Mouse (Mus musculus): ENCODE measurements around the gene Rab43. TPM values are rescaled to one million over a fixed set of nuclear protein-coding genes. Genes with fewer than 3 reads are reported as not detected.
"Not testable (repeated sequence)": the region's sequence is repeated elsewhere in the genome, so short reads cannot be mapped to it uniquely, and the experiment has no call there.

Gene Rab43
- total RNA-seq, 4 experiments from 2014 or later: 3.6 to 5.4 (median 4.5) TPM

- DNase-seq (ENCODE audit: low spot score in 2 of 2): peak in 1 of 2 experiments; percentile 21
Measured at GRCm38 (mm10) chr6:87787108-87787890, 24.7 kb downstream of the Rab43 start.

GRCm38 (mm10) chr6:87786621-87787020 is 25.3 kb downstream of the Rab43 start:
- no peak for DNase-seq (ENCODE audit: low spot score in 2 of 2)

GRCm38 (mm10) chr6:87784033-87784432 is 27.9 kb downstream of the Rab43 start:
- no peak for DNase-seq (ENCODE audit: low spot score in 2 of 2)

- DNase-seq (ENCODE audit: low spot score in 2 of 2): no peak
Measured at GRCm38 (mm10) chr6:87780546-87781301, 31.2 kb downstream of the Rab43 start.

- DNase-seq (ENCODE audit: low spot score in 2 of 2): no peak
Measured at GRCm38 (mm10) chr6:87779174-87780165, 32.5 kb downstream of the Rab43 start.

GRCm38 (mm10) chr6:87778294-87779173 is 33.4 kb downstream of the Rab43 start:
- DNase-seq (ENCODE audit: low spot score in 2 of 2): no peak

- no peak for DNase-seq (ENCODE audit: low spot score in 2 of 2)
Measured at GRCm38 (mm10) chr6:87777842-87778241, 34.1 kb downstream of the Rab43 start, which contains the start of gene Gp9. Gene Gp9, plus strand, starts transcription at chr6:87778072.

- no peak for DNase-seq (ENCODE audit: low spot score in 2 of 2)
Measured at GRCm38 (mm10) chr6:87776663-87777062, 35.3 kb downstream of the Rab43 start.

GRCm38 (mm10) chr6:87775588-87776245 is 36.2 kb downstream of the Rab43 start:
- no peak for DNase-seq (ENCODE audit: low spot score in 2 of 2)

- no peak for DNase-seq (ENCODE audit: low spot score in 2 of 2)
Measured at GRCm38 (mm10) chr6:87774909-87775308, 37.1 kb downstream of the Rab43 start.

- DNase-seq (ENCODE audit: low spot score in 2 of 2): no peak
Measured at GRCm38 (mm10) chr6:87774466-87774865, 37.5 kb downstream of the Rab43 start.

- DNase-seq (ENCODE audit: low spot score in 2 of 2): no peak
Measured at GRCm38 (mm10) chr6:87770626-87771025, 41.3 kb downstream of the Rab43 start.

GRCm38 (mm10) chr6:87764296-87764695 is 47.7 kb downstream of the Rab43 start:
- not testable (repeated sequence) for DNase-seq (ENCODE audit: low spot score in 2 of 2)

GRCm38 (mm10) chr6:87763376-87764280 is 48.3 kb downstream of the Rab43 start:
- no peak for DNase-seq (ENCODE audit: low spot score in 2 of 2)

- DNase-seq (ENCODE audit: low spot score in 2 of 2): no peak
Measured at GRCm38 (mm10) chr6:87762161-87762560, 49.8 kb downstream of the Rab43 start.

GRCm38 (mm10) chr6:87759850-87760249 is 52.1 kb downstream of the Rab43 start:
- DNase-seq (ENCODE audit: low spot score in 2 of 2): no peak

GRCm38 (mm10) chr6:87759404-87759803 is 52.6 kb downstream of the Rab43 start:
- DNase-seq (ENCODE audit: low spot score in 2 of 2): no peak

- no peak for DNase-seq (ENCODE audit: low spot score in 2 of 2)
Measured at GRCm38 (mm10) chr6:87756896-87757295, 55.1 kb downstream of the Rab43 start.

- DNase-seq (ENCODE audit: low spot score in 2 of 2): no peak
Measured at GRCm38 (mm10) chr6:87755196-87755595, 56.8 kb downstream of the Rab43 start.

Data from gastrocnemius, adult 8-10 months (tissue).